Mouse (Mus musculus) lung, embryonic 14.5 days (tissue): ENCODE measurements around the gene Col8a2. TPM values are rescaled to one million over a fixed set of nuclear protein-coding genes. Genes with fewer than 3 reads are reported as not detected.
A peak's percentile ranks its signal among the peaks of the same experiment; 100 is the strongest.

Experiments used
- ATAC-seq: fragments of 200-750 bp; cut with Nextera tagmentation; 2 replicates; pipeline ENCODE4 v1.8.0; 2017; ENCODE audit warnings: mild to moderate bottlenecking, moderate TSS enrichment, moderate library complexity; ENCODE audit not compliant: insufficient read depth
- DNase-seq: peaks from one replicate; pipeline ENCODE4 v3.0.0-alpha.2; 2015
- H3K27ac ChIP-seq: fragments of 300-500 bp; sonication (generic); 2 replicates; pipeline ENCODE4 v1.5.1; 2014; ENCODE audit warnings: low read depth, mild to moderate bottlenecking, moderate library complexity
- H3K27me3 ChIP-seq: fragments of 300-500 bp; sonication (generic); 2 replicates; pipeline ENCODE4 v1.6.1; 2014; ENCODE audit warnings: low read length, control low read depth; ENCODE audit not compliant: insufficient read depth
- H3K36me3 ChIP-seq: fragments of 300-500 bp; sonication (generic); 2 replicates; pipeline ENCODE4 v1.6.1; 2014; ENCODE audit warnings: control low read depth; ENCODE audit not compliant: insufficient read depth
- H3K4me1 ChIP-seq: fragments of 300-500 bp; sonication (generic); 2 replicates; pipeline ENCODE4 v1.6.1; 2014; ENCODE audit warnings: antibody characterized with exemption, control low read depth; ENCODE audit not compliant: insufficient read depth
- H3K4me2 ChIP-seq: fragments of 300-500 bp; sonication (generic); 2 replicates; pipeline ENCODE4 v1.6.1; 2014; ENCODE audit warnings: mild to moderate bottlenecking
- H3K4me3 ChIP-seq: fragments of 300-500 bp; sonication (generic); 2 replicates; pipeline ENCODE4 v1.5.1; 2014; ENCODE audit warnings: low read depth, low read length
- H3K9ac ChIP-seq: fragments of 300-500 bp; sonication (generic); 2 replicates; pipeline ENCODE4 v1.6.1; 2014
- H3K9me3 ChIP-seq: fragments of 300-500 bp; sonication (generic); 2 replicates; pipeline ENCODE4 v1.6.1; 2016; ENCODE audit warnings: low read depth, low read length, control low read depth
- CTCF ChIP-seq: IDR thresholded peaks from 2 replicates; pipeline ENCODE4 v1.5.1; 2016; ENCODE audit warnings: antibody characterized with exemption, low read depth
- WGBS: fragments of 180-500 bp; shearing (Covaris S2); extraction: QIAGEN DNeasy Blood & Tissue Kit; methylation state at CpG from one replicate; pipeline ENCODE4 v1.1.7; 2014; 5-methylcytosine and 5-hydroxymethylcytosine counted together
- polyA plus RNA-seq: library from polyadenylated mRNA; unstranded; fragments of >200 nt; fragmentation: Nextera tagmentation; extraction: Ambion mirVana; gene quantifications from 2 replicates; pipeline ENCODE4 v1.2.1, GENCODE M21; 2014

The Col8a2 gene
- polyA plus RNA-seq, 1 experiment from 2014 or later: 4.0 TPM

GRCm38 (mm10) chr4:126288085-126288666 is 1.6 kb downstream of the Col8a2 start:
- Histone ChIP-seq H3K9ac (no peak overlapping the region), H3K36me3 (no peaks in the 10 kb centered on the region), H3K9me3 (no peaks in the 10 kb centered on the region), H3K27ac (no peak overlapping the region), H3K4me2 (peak overlapping the region; percentile 73), H3K4me1 (peaks cover 4% of the 10 kb centered on the region), H3K27me3 (peaks cover 38% of the 10 kb centered on the region), H3K4me3 (no peak overlapping the region)
- no peak for TF ChIP-seq CTCF
- WGBS: 37% methylated on average over 17 of the region's 17 CpGs
- peak; percentile 50 for DNase-seq
- ATAC-seq: peak; percentile 7; the same call in 1 of the 2 replicates

GRCm38 (mm10) chr4:126290314-126290713 is 3.7 kb downstream of the Col8a2 start:
- no peaks in the 10 kb centered on the region for H3K9me3 ChIP-seq
- no peaks in the 10 kb centered on the region for H3K36me3 ChIP-seq
- no peak for ATAC-seq
- peaks cover 31% of the 10 kb centered on the region for H3K27me3 ChIP-seq
- no peak overlapping the region for H3K4me2 ChIP-seq
- no peak overlapping the region for H3K4me3 ChIP-seq
- WGBS: 81% methylated on average over 8 of the region's 8 CpGs
- no peak for DNase-seq
- no peak overlapping the region for H3K9ac ChIP-seq
- no peak overlapping the region for H3K27ac ChIP-seq
- H3K4me1 ChIP-seq: peaks cover 4% of the 10 kb centered on the region
- TF ChIP-seq CTCF: no peak

- H3K36me3 ChIP-seq: no peaks in the 10 kb centered on the region
- WGBS: 17% methylated on average over 13 of the region's 13 CpGs
- ATAC-seq (no peak), DNase-seq (no peak)
- H3K4me2 ChIP-seq: no peak overlapping the region
- no peak for TF ChIP-seq CTCF
- no peak overlapping the region for H3K4me3 ChIP-seq
- H3K9me3 ChIP-seq: no peaks in the 10 kb centered on the region
- H3K9ac ChIP-seq: no peak overlapping the region; the same call in 1 of the 2 replicates
- H3K27me3 ChIP-seq: peaks cover 26% of the 10 kb centered on the region
- peaks cover 4% of the 10 kb centered on the region for H3K4me1 ChIP-seq
- H3K27ac ChIP-seq: no peak overlapping the region
Measured at GRCm38 (mm10) chr4:126291196-126291595, 4.6 kb downstream of the Col8a2 start.

- H3K27ac ChIP-seq: no peak overlapping the region
- H3K4me2 ChIP-seq: no peak overlapping the region
- H3K4me1 ChIP-seq: peaks cover 6% of the 10 kb centered on the region
- no peak for ATAC-seq
- H3K36me3 ChIP-seq: no peaks in the 10 kb centered on the region
- H3K27me3 ChIP-seq: peaks cover 26% of the 10 kb centered on the region
- no peak overlapping the region for H3K4me3 ChIP-seq
- WGBS: 54% methylated on average over 6 of the region's 6 CpGs
- no peak for DNase-seq
- no peak for TF ChIP-seq CTCF
- H3K9me3 ChIP-seq: no peaks in the 10 kb centered on the region
- H3K9ac ChIP-seq: no peak overlapping the region
Measured at GRCm38 (mm10) chr4:126295152-126295551, 8.6 kb downstream of the Col8a2 start.

GRCm38 (mm10) chr4:126295937-126296336 is 9.3 kb downstream of the Col8a2 start:
- WGBS: 37% methylated on average over 4 of the region's 4 CpGs
- no peaks in the 10 kb centered on the region for H3K9me3 ChIP-seq
- H3K4me1 ChIP-seq: peaks cover 9% of the 10 kb centered on the region
- no peak for TF ChIP-seq CTCF
- H3K27ac ChIP-seq: no peak overlapping the region
- H3K4me3 ChIP-seq: no peak overlapping the region
- no peaks in the 10 kb centered on the region for H3K36me3 ChIP-seq
- peaks cover 34% of the 10 kb centered on the region for H3K27me3 ChIP-seq
- DNase-seq (no peak), ATAC-seq (no peak)
- H3K9ac ChIP-seq: no peak overlapping the region
- H3K4me2 ChIP-seq: peak overlapping the region; percentile 62; the same call in 1 of the 2 replicates

- peaks cover 11% of the 10 kb centered on the region for H3K4me1 ChIP-seq
- H3K4me2 ChIP-seq: peak overlapping the region; percentile 62
- peaks cover 41% of the 10 kb centered on the region for H3K27me3 ChIP-seq
- H3K9me3 ChIP-seq: no peaks in the 10 kb centered on the region
- no peak for TF ChIP-seq CTCF
- H3K9ac ChIP-seq: peak overlapping the region; percentile 54
- ATAC-seq (peak; percentile 60; the same call in 1 of the 2 replicates), DNase-seq (peak; percentile 71)
- H3K27ac ChIP-seq: peak overlapping the region; percentile 50; the same call in 1 of the 2 replicates
- WGBS: 1% methylated on average over 34 of the region's 34 CpGs
- no peaks in the 10 kb centered on the region for H3K36me3 ChIP-seq
- peak overlapping the region; percentile 31 for H3K4me3 ChIP-seq
Measured at GRCm38 (mm10) chr4:126296617-126297101, 10.1 kb downstream of the Col8a2 start.

- Histone ChIP-seq H3K27ac (no peak overlapping the region), H3K36me3 (no peaks in the 10 kb centered on the region), H3K4me2 (peak overlapping the region; percentile 73), H3K4me1 (peaks cover 11% of the 10 kb centered on the region), H3K9ac (peak overlapping the region; percentile 44), H3K9me3 (no peaks in the 10 kb centered on the region), H3K4me3 (peak overlapping the region; percentile 36), H3K27me3 (peaks cover 56% of the 10 kb centered on the region)
- DNase-seq (peak; percentile 45), ATAC-seq (peak; percentile 12; the same call in 1 of the 2 replicates)
- WGBS: under 1% methylated on average over 49 of the region's 50 CpGs
- TF ChIP-seq CTCF: no peak
Measured at GRCm38 (mm10) chr4:126300916-126301583, 14.5 kb downstream of the Col8a2 start.
